Mouse (Mus musculus) neural tube, embryonic 11.5 days (tissue): ENCODE measurements around the gene Galp. TPM values are rescaled to one million over a fixed set of nuclear protein-coding genes. Genes with fewer than 3 reads are reported as not detected.
"Not testable (repeated sequence)": the region's sequence is repeated elsewhere in the genome, so short reads cannot be mapped to it uniquely, and the experiment has no call there.

Experiments used
- ATAC-seq: fragments of 200-750 bp; cut with Nextera tagmentation; 2 replicates; pipeline ENCODE4 v1.8.0; 2017; ENCODE audit warnings: moderate number of reproducible peaks, mild to moderate bottlenecking, moderate TSS enrichment, moderate library complexity; ENCODE audit not compliant: insufficient read depth, low FRiP score, low TSS enrichment
- DNase-seq: peaks from one replicate; pipeline ENCODE4 v3.0.0-alpha.2; 2015; ENCODE audit warnings: low spot score
- H3K27ac ChIP-seq: fragments of 300-500 bp; sonication (generic); 2 replicates; pipeline ENCODE4 v1.5.1; 2014; ENCODE audit warnings: low read depth, mild to moderate bottlenecking, low read length
- H3K27me3 ChIP-seq: fragments of 300-500 bp; sonication (generic); 2 replicates; pipeline ENCODE4 v1.6.1; 2014; ENCODE audit warnings: mild to moderate bottlenecking, low read length, mixed read lengths; ENCODE audit not compliant: control insufficient read depth, insufficient read depth
- H3K36me3 ChIP-seq: fragments of 300-500 bp; sonication (generic); 2 replicates; pipeline ENCODE4 v1.6.1; 2014; ENCODE audit warnings: mild to moderate bottlenecking, low read length, moderate library complexity, mixed read lengths; ENCODE audit not compliant: control insufficient read depth, insufficient read depth
- H3K4me1 ChIP-seq: fragments of 300-500 bp; sonication (generic); 2 replicates; pipeline ENCODE4 v1.6.1; 2014; ENCODE audit warnings: low read length, mixed read lengths; ENCODE audit not compliant: control insufficient read depth, insufficient read depth
- H3K4me2 ChIP-seq: fragments of 300-500 bp; sonication (generic); 2 replicates; pipeline ENCODE4 v1.6.1; 2014; ENCODE audit warnings: low read depth, mild to moderate bottlenecking, moderate library complexity
- H3K4me3 ChIP-seq: fragments of 300-500 bp; sonication (generic); 2 replicates; pipeline ENCODE4 v1.5.1; 2014; ENCODE audit warnings: low read depth, low read length
- H3K9ac ChIP-seq: fragments of 300-500 bp; sonication (generic); 2 replicates; pipeline ENCODE4 v1.6.1; 2014; ENCODE audit warnings: mild to moderate bottlenecking, low read length
- H3K9me3 ChIP-seq: fragments of 300-500 bp; sonication (generic); 2 replicates; pipeline ENCODE4 v1.6.1; 2016; ENCODE audit warnings: low read length; ENCODE audit not compliant: control insufficient read depth
- WGBS: fragments of 180-500 bp; shearing (Covaris S2); extraction: QIAGEN DNeasy Blood & Tissue Kit; methylation state at CpG from one replicate; pipeline ENCODE4 v1.1.7; 2014; 5-methylcytosine and 5-hydroxymethylcytosine counted together
- polyA plus RNA-seq: library from polyadenylated mRNA; unstranded; fragments of >200 nt; fragmentation: Nextera tagmentation; extraction: Ambion mirVana; gene quantifications from 2 replicates; pipeline ENCODE4 v1.2.1, GENCODE M21; 2014

Gene Galp
- polyA plus RNA-seq, 1 experiment from 2014 or later, result not detected

DNA sequence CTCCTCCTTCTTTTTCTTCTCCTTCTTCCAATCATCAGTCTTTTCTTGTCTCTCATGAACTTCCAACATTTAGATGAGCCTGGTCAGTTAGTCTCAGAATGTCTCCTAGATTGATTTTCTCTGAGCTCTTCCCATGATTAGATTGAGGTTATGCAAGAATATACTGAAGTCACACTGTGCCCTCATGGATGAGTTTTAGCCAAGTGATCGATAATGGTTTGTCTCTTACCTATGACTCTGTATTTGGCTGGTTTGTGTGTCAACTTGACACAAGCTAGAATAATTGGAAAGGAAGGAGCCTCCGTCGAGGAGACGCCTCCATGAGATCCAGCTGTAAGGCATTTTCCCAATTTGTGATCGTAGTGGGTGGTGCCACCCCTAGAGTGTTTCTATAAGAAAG lies 57.6 kb downstream of the Galp start:
- H3K36me3 ChIP-seq, result no peaks in the 10 kb centered on the region
- H3K27me3 ChIP-seq, result no peaks in the 10 kb centered on the region
- 89% methylated on average over 5 of the region's 5 CpGs for WGBS
- DNase-seq (no peak), ATAC-seq (no peak)
- no peak overlapping the region for H3K4me3 ChIP-seq
- H3K9ac ChIP-seq, result no peak overlapping the region
- no peaks in the 10 kb centered on the region for H3K9me3 ChIP-seq
- no peaks in the 10 kb centered on the region for H3K4me1 ChIP-seq
- H3K27ac ChIP-seq, result no peak overlapping the region
- H3K4me2 ChIP-seq, result no peak overlapping the region

DNA sequence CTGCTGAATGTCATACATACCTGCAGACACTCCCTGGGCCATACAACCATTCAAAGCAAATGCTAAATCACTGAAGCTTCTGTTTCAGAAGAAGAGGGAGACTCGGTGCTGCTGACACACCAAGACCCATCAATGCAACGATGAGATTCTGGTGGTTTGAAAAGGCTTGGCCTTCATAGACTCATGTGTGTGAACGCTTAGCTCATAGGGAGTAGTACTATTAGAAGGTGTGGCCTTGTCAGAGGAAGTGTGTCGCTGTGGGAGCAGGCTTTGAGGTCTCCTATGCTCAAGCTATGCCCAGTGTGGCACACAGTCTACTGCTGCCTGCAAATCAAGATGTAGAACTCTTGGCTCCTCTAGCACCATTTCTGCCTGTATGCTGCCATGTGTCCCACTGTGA lies 60.5 kb downstream of the Galp start:
- Histone ChIP-seq H3K4me1 (no peaks in the 10 kb centered on the region), H3K36me3 (no peaks in the 10 kb centered on the region), H3K9ac (no peak overlapping the region), H3K4me3 (no peak overlapping the region), H3K27ac (no peak overlapping the region), H3K4me2 (no peak overlapping the region), H3K9me3 (no peaks in the 10 kb centered on the region), H3K27me3 (no peaks in the 10 kb centered on the region)
- DNase-seq (no peak), ATAC-seq (no peak)
- 89% methylated on average over 4 of the region's 4 CpGs for WGBS

DNA sequence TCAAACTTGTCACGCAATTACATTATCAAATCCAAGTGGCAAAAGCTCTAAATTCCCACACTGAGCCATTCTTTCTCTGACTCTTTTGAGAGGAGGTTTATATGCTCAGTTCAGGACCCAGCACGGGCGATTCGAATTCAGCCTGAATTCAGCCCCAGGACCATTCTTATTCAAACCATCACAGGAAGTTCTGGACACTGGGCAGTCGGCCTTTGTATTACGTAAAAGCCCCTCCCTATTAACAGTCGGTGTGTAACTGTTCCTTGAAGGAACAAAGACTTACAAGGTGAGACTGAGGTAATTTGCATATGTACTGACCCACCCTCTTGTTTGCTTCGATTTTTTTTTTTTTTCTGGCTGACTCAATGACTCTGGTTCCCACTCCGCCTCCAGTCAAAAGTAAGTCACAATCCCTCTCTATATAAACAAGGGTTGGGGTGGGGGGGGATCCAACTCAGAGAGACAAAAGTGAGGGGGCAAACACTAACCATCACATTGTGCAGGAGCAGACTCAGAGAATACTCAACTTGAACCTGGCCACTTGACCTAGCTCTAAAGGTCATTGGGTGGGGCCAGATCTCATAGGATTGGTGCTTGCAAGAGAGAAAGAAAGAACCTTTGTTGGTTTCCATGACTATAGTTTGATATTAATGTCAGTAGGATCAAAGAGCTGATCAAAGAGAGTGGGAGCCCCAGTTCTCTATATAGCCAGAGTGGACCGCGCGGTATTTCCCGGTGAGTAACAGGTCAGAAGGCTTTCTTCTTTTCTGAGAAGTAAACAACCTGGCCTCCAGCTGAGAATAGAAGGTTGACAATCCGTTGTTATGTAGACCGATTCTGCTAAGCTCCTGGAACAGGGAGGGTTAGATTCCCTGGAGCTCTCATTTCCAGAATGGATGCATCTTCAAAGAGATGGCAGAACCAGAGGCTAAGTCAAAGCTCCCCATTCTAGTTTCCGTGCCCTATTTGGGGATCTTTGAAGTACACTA lies 61.6 kb downstream of the Galp start:
- Histone ChIP-seq H3K36me3 (no peaks in the 10 kb centered on the region), H3K9ac (no peak overlapping the region), H3K4me2 (no peak overlapping the region), H3K4me1 (no peaks in the 10 kb centered on the region), H3K27me3 (no peaks in the 10 kb centered on the region), H3K4me3 (no peak overlapping the region), H3K27ac (no peak overlapping the region), H3K9me3 (no peaks in the 10 kb centered on the region)
- WGBS, result 33% methylated on average over 16 of the region's 16 CpGs
- DNase-seq (no peak), ATAC-seq (no peak)

DNA sequence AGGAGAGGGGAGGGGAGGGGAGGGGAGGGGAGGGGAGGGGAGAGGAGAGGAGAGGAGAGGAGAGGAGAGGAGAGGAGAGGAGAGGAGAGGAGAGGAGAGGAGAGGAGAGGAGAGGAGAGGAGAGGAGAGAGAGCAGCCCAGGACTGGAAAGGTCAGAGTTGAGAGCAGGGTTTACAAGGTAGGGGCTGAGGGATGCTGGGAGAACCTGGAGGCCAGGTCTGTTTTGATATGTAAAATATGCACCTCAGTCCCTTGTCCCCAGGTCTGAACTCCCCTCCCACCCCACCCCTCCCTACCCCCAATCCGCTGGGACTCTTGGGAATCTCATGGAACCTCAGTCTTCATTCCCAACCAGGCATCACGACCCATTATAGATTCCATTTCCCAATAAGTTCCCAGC lies 63.1 kb downstream of the Galp start:
- 49% methylated on average over 2 of the region's 2 CpGs for WGBS
- DNase-seq, H3K4me2 ChIP-seq, H3K4me1 ChIP-seq, ATAC-seq, H3K27me3 ChIP-seq, H3K36me3 ChIP-seq, H3K9ac ChIP-seq, H3K27ac ChIP-seq, H3K4me3 ChIP-seq, H3K9me3 ChIP-seq: not testable (repeated sequence)

DNA sequence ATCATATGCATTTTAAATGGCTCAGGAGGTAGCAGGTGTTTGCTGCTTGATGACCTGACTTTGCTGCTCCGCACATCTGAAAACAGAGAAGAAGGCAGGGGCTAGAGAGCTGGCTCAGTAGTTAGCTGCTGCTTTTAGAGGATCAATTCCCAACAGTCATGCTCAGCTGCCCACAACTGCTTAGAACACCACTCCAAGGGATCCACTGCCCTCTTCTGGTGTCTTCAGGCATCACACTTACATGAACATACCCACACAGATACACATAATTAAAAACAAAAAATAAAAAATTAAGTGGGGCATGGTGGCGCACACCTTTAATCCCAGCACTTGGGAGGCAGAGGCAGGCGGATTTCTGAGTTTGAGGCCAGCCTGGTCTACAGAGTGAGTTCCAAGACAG lies 65.2 kb downstream of the Galp start:
- Histone ChIP-seq H3K9me3 (no peaks in the 10 kb centered on the region), H3K4me2 (no peak overlapping the region), H3K4me3 (no peak overlapping the region), H3K27ac (no peak overlapping the region), H3K9ac (no peak overlapping the region), H3K27me3 (no peaks in the 10 kb centered on the region), H3K4me1 (no peaks in the 10 kb centered on the region), H3K36me3 (no peaks in the 10 kb centered on the region)
- WGBS, result 93% methylated on average over 3 of the region's 3 CpGs
- ATAC-seq, result no peak
- DNase-seq, result no peak

DNA sequence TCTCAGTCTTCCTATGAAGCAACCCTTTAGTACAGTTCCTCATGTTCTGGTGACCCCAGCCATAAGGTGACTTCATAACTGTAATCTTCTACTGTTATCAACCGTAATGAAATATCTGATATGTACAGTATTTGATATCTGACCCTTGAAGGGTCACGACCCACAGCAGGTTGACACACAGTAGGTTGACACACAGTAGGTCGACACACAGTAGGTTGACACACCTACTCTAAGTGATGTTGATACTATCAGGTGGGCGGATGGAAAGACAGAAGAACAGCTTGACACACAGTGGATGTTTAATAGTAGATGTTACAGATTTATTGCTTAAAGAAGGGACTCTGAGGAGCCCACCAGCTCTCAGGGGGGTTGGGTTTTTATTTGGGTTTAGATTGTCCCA lies 66.1 kb downstream of the Galp start:
- 83% methylated on average over 4 of the region's 4 CpGs for WGBS
- Histone ChIP-seq H3K9me3 (no peaks in the 10 kb centered on the region), H3K4me3 (no peak overlapping the region), H3K4me1 (no peaks in the 10 kb centered on the region), H3K27ac (no peak overlapping the region), H3K36me3 (no peaks in the 10 kb centered on the region), H3K4me2 (no peak overlapping the region), H3K9ac (no peak overlapping the region), H3K27me3 (no peaks in the 10 kb centered on the region)
- DNase-seq (no peak), ATAC-seq (no peak)

DNA sequence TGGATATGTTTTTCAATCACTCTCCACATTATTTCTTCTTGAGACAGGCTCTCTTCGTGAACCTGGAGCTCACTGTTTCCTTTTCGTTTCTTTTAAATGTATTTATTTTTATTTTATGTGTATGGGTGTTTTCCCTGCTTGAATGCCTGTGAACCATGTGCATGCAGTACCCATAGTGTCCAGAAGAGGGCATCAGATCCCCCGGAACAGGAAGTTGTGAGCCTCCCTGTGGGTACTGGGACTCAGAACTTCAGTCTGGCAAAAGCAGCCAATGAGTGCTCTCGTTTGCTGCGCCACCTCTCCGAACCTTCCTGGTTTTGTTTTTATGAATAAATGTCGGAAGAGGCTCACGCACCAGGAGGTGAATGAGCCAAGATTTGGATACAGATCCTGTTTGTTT lies 68.8 kb downstream of the Galp start:
- Histone ChIP-seq H3K27ac (no peak overlapping the region), H3K4me2 (no peak overlapping the region), H3K4me1 (no peaks in the 10 kb centered on the region), H3K4me3 (no peak overlapping the region), H3K9ac (no peak overlapping the region), H3K9me3 (no peaks in the 10 kb centered on the region), H3K36me3 (no peaks in the 10 kb centered on the region), H3K27me3 (no peaks in the 10 kb centered on the region)
- ATAC-seq (no peak), DNase-seq (peak; percentile 19)
- 74% methylated on average over 8 of the region's 8 CpGs for WGBS
